ENCODE assay signal across 32 mouse cellular contexts in the genomic region with DNA sequence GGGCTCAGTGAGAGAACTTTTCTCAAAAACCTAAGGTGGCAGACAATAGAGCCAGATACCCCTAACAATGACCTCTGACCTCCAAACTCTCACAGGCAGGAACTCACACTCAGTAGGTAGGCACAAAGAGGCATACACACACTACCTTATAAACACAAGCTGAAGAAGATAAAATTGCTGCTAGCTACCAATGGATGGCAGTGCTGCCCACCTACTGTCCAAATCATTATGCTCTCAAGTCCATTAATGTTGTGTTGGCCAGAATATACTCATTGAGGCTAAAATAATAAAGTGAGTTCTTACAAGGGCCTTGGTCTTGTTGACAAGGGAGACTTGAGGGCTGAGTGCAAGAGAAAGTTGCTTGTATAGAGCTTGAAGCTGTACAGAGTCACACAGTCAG. TPM values are rescaled to one million over a fixed set of nuclear protein-coding genes. Genes with fewer than 3 reads are reported as not detected.
A peak's percentile ranks its signal among the peaks of the same experiment; 100 is the strongest.
DNase-seq lines count a peak whose midpoint lies in the region; ATAC-seq and TF ChIP-seq lines count a peak whose summit lies in the region.
"Had no signal": no experiment of that assay in that cellular context is flagged by ENCODE, and none has a peak within 500 bp of the region (broad histone marks: within the 10 kb centered on the region; RNA-seq: fewer than 3 reads in every experiment).

No protein-coding gene starts in this region.

- H3K27ac ChIP-seq in forebrain, postnatal 0 days (ENCODE audit: low read depth, low read length) = no peak overlapping the region
- no peak overlapping the region for H3K27ac ChIP-seq in forebrain, embryonic 13.5 days
- no peak overlapping the region for H3K27ac ChIP-seq in intestine, postnatal 0 days (ENCODE audit: low read depth, low read length)
- H3K27ac ChIP-seq in intestine, embryonic 15.5 days = no peak overlapping the region
- no peak overlapping the region for H3K27ac ChIP-seq in stomach, postnatal 0 days (replicated peaks)
- H3K27ac ChIP-seq: forebrain, embryonic 10.5 days; hindbrain, embryonic 12.5 days; kidney, embryonic 15.5 days; midbrain, embryonic 15.5 days had no signal

- TF ChIP-seq EP300 in stomach, postnatal 0 days (optimal IDR thresholded peaks at IDR 0.05) = no peak

- TF ChIP-seq POLR2A in lung, adult 2 months (IDR thresholded peaks at IDR 0.05; ENCODE audit: borderline replicate concordance, extremely low read depth, low read depth, low read length) = no peak

- no peak overlapping the region for H3K9ac ChIP-seq in forebrain, postnatal 0 days
- no peak overlapping the region for H3K9ac ChIP-seq in forebrain, embryonic 13.5 days
- H3K9ac ChIP-seq in intestine, postnatal 0 days (ENCODE audit: low read depth, low read length) = no peak overlapping the region
- no peak overlapping the region for H3K9ac ChIP-seq in intestine, embryonic 15.5 days
- no peak overlapping the region for H3K9ac ChIP-seq in stomach, postnatal 0 days (ENCODE audit: low read length)
- H3K9ac ChIP-seq: hindbrain, embryonic 12.5 days; kidney, embryonic 15.5 days; lung, embryonic 14.5 days; midbrain, embryonic 15.5 days had no signal

- H3K27me3 ChIP-seq in forebrain, postnatal 0 days (ENCODE audit: insufficient read depth, low read length) = no peaks in the 10 kb centered on the region
- no peaks in the 10 kb centered on the region for H3K27me3 ChIP-seq in forebrain, embryonic 13.5 days
- H3K27me3 ChIP-seq in intestine, postnatal 0 days (replicated peaks; ENCODE audit: control insufficient read depth, insufficient read depth, low read length) = no peaks in the 10 kb centered on the region
- no peaks in the 10 kb centered on the region for H3K27me3 ChIP-seq in intestine, embryonic 15.5 days (replicated peaks)
- H3K27me3 ChIP-seq in stomach, postnatal 0 days (ENCODE audit: control insufficient read depth, insufficient read depth, low read length) = no peaks in the 10 kb centered on the region
- H3K27me3 ChIP-seq: hindbrain, embryonic 12.5 days; kidney, embryonic 15.5 days; midbrain, embryonic 15.5 days had no signal

- DNase-seq in forebrain, postnatal 0 days = no peak
- no peak for DNase-seq in lung, adult 2 months
- DNase-seq in lung, adult 18-20 months = no peak
- DNase-seq in stomach, postnatal 0 days (ENCODE audit: low spot score) = no peak
- DNase-seq: adrenal gland, adult 2 months; cerebellum, adult 11 months; cerebellum, postnatal 10 days; gastrocnemius, postnatal 36 days; heart, postnatal 10 days; lung, embryonic 14.5 days; lung, postnatal 4 days; thymus, adult 18-20 months; thymus, postnatal 36 days had no signal

- H3K4me2 ChIP-seq in forebrain, postnatal 0 days (ENCODE audit: low read depth) = no peak overlapping the region
- H3K4me2 ChIP-seq in forebrain, embryonic 13.5 days = no peak overlapping the region
- H3K4me2 ChIP-seq in intestine, postnatal 0 days (replicated peaks; ENCODE audit: low read depth) = no peak overlapping the region
- no peak overlapping the region for H3K4me2 ChIP-seq in intestine, embryonic 15.5 days (replicated peaks)
- no peak overlapping the region for H3K4me2 ChIP-seq in stomach, postnatal 0 days (replicated peaks; ENCODE audit: low read depth)
- H3K4me2 ChIP-seq: heart, embryonic 11.5 days; hindbrain, embryonic 12.5 days; kidney, embryonic 15.5 days; liver, embryonic 11.5 days; lung, embryonic 14.5 days; midbrain, embryonic 15.5 days had no signal

- H3K9me3 ChIP-seq in forebrain, postnatal 0 days (ENCODE audit: low read length) = no peaks in the 10 kb centered on the region
- no peaks in the 10 kb centered on the region for H3K9me3 ChIP-seq in forebrain, embryonic 13.5 days (replicated peaks)
- H3K9me3 ChIP-seq in intestine, postnatal 0 days (ENCODE audit: control insufficient read depth) = no peaks in the 10 kb centered on the region
- H3K9me3 ChIP-seq in intestine, embryonic 15.5 days = no peaks in the 10 kb centered on the region
- H3K9me3 ChIP-seq in stomach, postnatal 0 days (ENCODE audit: control insufficient read depth, low read length) = no peaks in the 10 kb centered on the region
- H3K9me3 ChIP-seq: forebrain, embryonic 10.5 days; hindbrain, embryonic 12.5 days; kidney, embryonic 15.5 days; midbrain, embryonic 15.5 days had no signal

- TF ChIP-seq CTCF in forebrain, postnatal 0 days (IDR thresholded peaks at IDR 0.05; ENCODE audit: low read depth) = 0 out of 2 replicates have a peak, but pooled peaks have one; percentile 28
- TF ChIP-seq CTCF in intestine, postnatal 0 days (IDR thresholded peaks at IDR 0.05; ENCODE audit: low read depth) = peak; percentile 55
- 0 out of 2 replicates have a peak, but pooled peaks have one; percentile 9 for TF ChIP-seq CTCF in lung, adult 2 months (IDR thresholded peaks at IDR 0.05; ENCODE audit: insufficient read depth, low read length)
- TF ChIP-seq CTCF in stomach, postnatal 0 days (IDR thresholded peaks at IDR 0.05; ENCODE audit: low read depth) = peak; percentile 48

- no peak overlapping the region for H3K4me3 ChIP-seq in forebrain, postnatal 0 days (ENCODE audit: low read depth, low read length)
- no peak overlapping the region for H3K4me3 ChIP-seq in forebrain, embryonic 13.5 days
- H3K4me3 ChIP-seq in intestine, postnatal 0 days (ENCODE audit: low read depth, low read length) = no peak overlapping the region
- no peak overlapping the region for H3K4me3 ChIP-seq in intestine, embryonic 15.5 days (replicated peaks)
- no peak overlapping the region for H3K4me3 ChIP-seq in lung, adult 2 months (replicated peaks; ENCODE audit: extremely low read depth, low read depth, low read length)
- no peak overlapping the region for H3K4me3 ChIP-seq in stomach, postnatal 0 days (ENCODE audit: low read depth, low read length)
- H3K4me3 ChIP-seq: forebrain, embryonic 10.5 days; hindbrain, embryonic 12.5 days; kidney, embryonic 15.5 days; midbrain, embryonic 15.5 days; myocyte had no signal

- no peak for ATAC-seq in forebrain, postnatal 0 days
- no peak for ATAC-seq in forebrain, embryonic 13.5 days
- no peak for ATAC-seq in intestine, postnatal 0 days
- no peak for ATAC-seq in intestine, embryonic 15.5 days
- no peak for ATAC-seq in stomach, postnatal 0 days (ENCODE audit: low FRiP score, low TSS enrichment)
- ATAC-seq: midbrain, embryonic 15.5 days had no signal

- no peaks in the 10 kb centered on the region for H3K4me1 ChIP-seq in forebrain, postnatal 0 days (ENCODE audit: insufficient read depth)
- no peaks in the 10 kb centered on the region for H3K4me1 ChIP-seq in forebrain, embryonic 13.5 days
- H3K4me1 ChIP-seq in intestine, postnatal 0 days (replicated peaks; ENCODE audit: control insufficient read depth, insufficient read depth, low read length) = no peaks in the 10 kb centered on the region
- H3K4me1 ChIP-seq in intestine, embryonic 15.5 days (replicated peaks) = no peaks in the 10 kb centered on the region
- H3K4me1 ChIP-seq in lung, adult 2 months (ENCODE audit: control insufficient read depth, insufficient read depth, low read length) = peaks cover 3% of the 10 kb centered on the region; the same call in 1 of the 2 replicates
- H3K4me1 ChIP-seq in stomach, postnatal 0 days (replicated peaks; ENCODE audit: control insufficient read depth, insufficient read depth) = no peaks in the 10 kb centered on the region
- H3K4me1 ChIP-seq: forebrain, embryonic 10.5 days; hindbrain, embryonic 12.5 days; kidney, embryonic 15.5 days; midbrain, embryonic 15.5 days had no signal

- no peaks in the 10 kb centered on the region for H3K36me3 ChIP-seq in forebrain, postnatal 0 days (ENCODE audit: insufficient read depth)
- H3K36me3 ChIP-seq in forebrain, embryonic 13.5 days (ENCODE audit: poor library complexity, severe bottlenecking) = no peaks in the 10 kb centered on the region
- no peaks in the 10 kb centered on the region for H3K36me3 ChIP-seq in intestine, postnatal 0 days (ENCODE audit: control insufficient read depth, insufficient read depth)
- no peaks in the 10 kb centered on the region for H3K36me3 ChIP-seq in intestine, embryonic 15.5 days
- H3K36me3 ChIP-seq in stomach, postnatal 0 days (ENCODE audit: control insufficient read depth, insufficient read depth, low read length) = no peaks in the 10 kb centered on the region
- H3K36me3 ChIP-seq: forebrain, embryonic 10.5 days; hindbrain, embryonic 12.5 days; kidney, embryonic 15.5 days; midbrain, embryonic 15.5 days had no signal

RNA-seq across cellular contexts. Expression of gene 1700025B11Rik, which starts 1.5 kb away (rescaled TPM):
- total RNA-seq in forebrain, postnatal 0 days (2014; rRNA removed) = not detected in 2 replicates
- polyA plus RNA-seq in forebrain, postnatal 0 days (2015; fragmentation: Nextera tagmentation; extraction: Ambion mirVana) = not detected in 2 replicates
- not detected in 2 replicates for polyA plus RNA-seq in forebrain, embryonic 13.5 days (2015; fragmentation: Nextera tagmentation; extraction: Ambion mirVana)
- not detected in 2 replicates for polyA plus RNA-seq in intestine, postnatal 0 days (2015; fragmentation: Nextera tagmentation; extraction: Ambion mirVana)
- polyA plus RNA-seq in intestine, embryonic 15.5 days (2015; fragmentation: Nextera tagmentation; extraction: Ambion mirVana) = not detected in 2 replicates
- polyA plus RNA-seq in lung, adult 2 months (2012; rRNA removed) = not detected in 2 replicates
- not detected in 2 replicates for polyA plus RNA-seq in stomach, postnatal 0 days (2015; fragmentation: Nextera tagmentation; extraction: Ambion mirVana)
- total RNA-seq: adrenal gland, adult 2 months; adrenal gland, postnatal 4 days; gastrocnemius, postnatal 36 days; heart, postnatal 10 days; layer of hippocampus, postnatal 14 days; megakaryocyte-erythroid progenitor cell, adult 5-6 weeks had no signal
- polyA plus RNA-seq: adrenal gland, adult 2 months; embryonic facial prominence, embryonic 11.5 days; forebrain, embryonic 10.5 days; heart, embryonic 11.5 days; hindbrain, embryonic 12.5 days; intestine, embryonic 14.5 days; kidney, embryonic 15.5 days; large intestine, adult 2 months; limb, embryonic 11.5 days; liver, embryonic 11.5 days; lung, embryonic 14.5 days; midbrain, embryonic 15.5 days; myocyte; neural tube, embryonic 14.5 days; spleen, adult 2 months had no signal

RNA-seq across cellular contexts. Expression of gene Apol7c, which starts 30.1 kb away (rescaled TPM):
- not detected in 2 replicates for total RNA-seq in forebrain, postnatal 0 days (2014; rRNA removed)
- polyA plus RNA-seq in forebrain, postnatal 0 days (2015; fragmentation: Nextera tagmentation; extraction: Ambion mirVana) = not detected in 2 replicates
- not detected in 2 replicates for polyA plus RNA-seq in forebrain, embryonic 13.5 days (2015; fragmentation: Nextera tagmentation; extraction: Ambion mirVana)
- 18.8 and 23.9 TPM in 2 replicates for polyA plus RNA-seq in intestine, postnatal 0 days (2015; fragmentation: Nextera tagmentation; extraction: Ambion mirVana)
- 3.1 and 3.5 TPM in 2 replicates for polyA plus RNA-seq in intestine, embryonic 15.5 days (2015; fragmentation: Nextera tagmentation; extraction: Ambion mirVana)
- polyA plus RNA-seq in lung, adult 2 months (2012; rRNA removed) = 1.0 and 1.1 TPM in 2 replicates
- 0.28 and 0.34 TPM in 2 replicates for polyA plus RNA-seq in stomach, postnatal 0 days (2015; fragmentation: Nextera tagmentation; extraction: Ambion mirVana)
- total RNA-seq: adrenal gland, postnatal 4 days; gastrocnemius, postnatal 36 days; heart, postnatal 10 days; layer of hippocampus, postnatal 14 days; megakaryocyte-erythroid progenitor cell, adult 5-6 weeks had no signal
- polyA plus RNA-seq: adrenal gland, adult 2 months; embryonic facial prominence, embryonic 11.5 days; forebrain, embryonic 10.5 days; heart, embryonic 11.5 days; hindbrain, embryonic 12.5 days; kidney, embryonic 15.5 days; limb, embryonic 11.5 days; lung, embryonic 14.5 days; midbrain, embryonic 15.5 days; myocyte; neural tube, embryonic 14.5 days had no signal

RNA-seq across cellular contexts. Expression of gene Apol10b, which starts 32.7 kb away (rescaled TPM):
- 0.05 TPM in 1 of 2 replicates, not detected in the other for total RNA-seq in forebrain, postnatal 0 days (2014; rRNA removed)
- polyA plus RNA-seq in forebrain, postnatal 0 days (2015; fragmentation: Nextera tagmentation; extraction: Ambion mirVana) = not detected in 2 replicates
- 0.09 TPM in 1 of 2 replicates, not detected in the other for polyA plus RNA-seq in forebrain, embryonic 13.5 days (2015; fragmentation: Nextera tagmentation; extraction: Ambion mirVana)
- polyA plus RNA-seq in intestine, postnatal 0 days (2015; fragmentation: Nextera tagmentation; extraction: Ambion mirVana) = 0.61 and 0.69 TPM in 2 replicates
- 0.38 and 0.54 TPM in 2 replicates for polyA plus RNA-seq in intestine, embryonic 15.5 days (2015; fragmentation: Nextera tagmentation; extraction: Ambion mirVana)
- 0.52 and 0.72 TPM in 2 replicates for polyA plus RNA-seq in lung, adult 2 months (2012; rRNA removed)
- 0.38 and 0.50 TPM in 2 replicates for polyA plus RNA-seq in stomach, postnatal 0 days (2015; fragmentation: Nextera tagmentation; extraction: Ambion mirVana)
- total RNA-seq: layer of hippocampus, postnatal 14 days; megakaryocyte-erythroid progenitor cell, adult 5-6 weeks had no signal
- polyA plus RNA-seq: adrenal gland, adult 2 months; embryonic facial prominence, embryonic 11.5 days; forebrain, embryonic 10.5 days; heart, embryonic 11.5 days; liver, embryonic 11.5 days; lung, embryonic 14.5 days; neural tube, embryonic 14.5 days had no signal

RNA-seq across cellular contexts. Expression of gene Gm36245, which starts 35.8 kb away (rescaled TPM):
- total RNA-seq in forebrain, postnatal 0 days (2014; rRNA removed) = not detected in 2 replicates
- polyA plus RNA-seq in forebrain, postnatal 0 days (2015; fragmentation: Nextera tagmentation; extraction: Ambion mirVana) = not detected in 2 replicates
- polyA plus RNA-seq in forebrain, embryonic 13.5 days (2015; fragmentation: Nextera tagmentation; extraction: Ambion mirVana) = not detected in 2 replicates
- polyA plus RNA-seq in intestine, postnatal 0 days (2015; fragmentation: Nextera tagmentation; extraction: Ambion mirVana) = not detected in 2 replicates
- polyA plus RNA-seq in intestine, embryonic 15.5 days (2015; fragmentation: Nextera tagmentation; extraction: Ambion mirVana) = not detected in 2 replicates
- not detected in 2 replicates for polyA plus RNA-seq in lung, adult 2 months (2012; rRNA removed)
- polyA plus RNA-seq in stomach, postnatal 0 days (2015; fragmentation: Nextera tagmentation; extraction: Ambion mirVana) = not detected in 2 replicates
- total RNA-seq: adrenal gland, adult 2 months; adrenal gland, postnatal 4 days; gastrocnemius, postnatal 36 days; heart, postnatal 10 days; layer of hippocampus, postnatal 14 days; megakaryocyte-erythroid progenitor cell, adult 5-6 weeks had no signal
- polyA plus RNA-seq: adrenal gland, adult 2 months; embryonic facial prominence, embryonic 11.5 days; forebrain, embryonic 10.5 days; heart, embryonic 11.5 days; hindbrain, embryonic 12.5 days; intestine, embryonic 14.5 days; kidney, embryonic 15.5 days; large intestine, adult 2 months; limb, embryonic 11.5 days; liver, embryonic 11.5 days; lung, embryonic 14.5 days; midbrain, embryonic 15.5 days; myocyte; neural tube, embryonic 14.5 days; spleen, adult 2 months had no signal

RNA-seq across cellular contexts. Expression of gene Apol11a, which starts 55.1 kb away (rescaled TPM):
- not detected in 2 replicates for total RNA-seq in forebrain, postnatal 0 days (2014; rRNA removed)
- not detected in 2 replicates for polyA plus RNA-seq in forebrain, postnatal 0 days (2015; fragmentation: Nextera tagmentation; extraction: Ambion mirVana)
- polyA plus RNA-seq in forebrain, embryonic 13.5 days (2015; fragmentation: Nextera tagmentation; extraction: Ambion mirVana) = not detected in 2 replicates
- polyA plus RNA-seq in intestine, postnatal 0 days (2015; fragmentation: Nextera tagmentation; extraction: Ambion mirVana) = not detected in 2 replicates
- not detected in 2 replicates for polyA plus RNA-seq in intestine, embryonic 15.5 days (2015; fragmentation: Nextera tagmentation; extraction: Ambion mirVana)
- polyA plus RNA-seq in lung, adult 2 months (2012; rRNA removed) = not detected in 2 replicates
- polyA plus RNA-seq in stomach, postnatal 0 days (2015; fragmentation: Nextera tagmentation; extraction: Ambion mirVana) = not detected in 2 replicates
- total RNA-seq: adrenal gland, adult 2 months; adrenal gland, postnatal 4 days; gastrocnemius, postnatal 36 days; heart, postnatal 10 days; layer of hippocampus, postnatal 14 days; megakaryocyte-erythroid progenitor cell, adult 5-6 weeks had no signal
- polyA plus RNA-seq: adrenal gland, adult 2 months; embryonic facial prominence, embryonic 11.5 days; forebrain, embryonic 10.5 days; heart, embryonic 11.5 days; hindbrain, embryonic 12.5 days; intestine, embryonic 14.5 days; kidney, embryonic 15.5 days; limb, embryonic 11.5 days; liver, embryonic 11.5 days; lung, embryonic 14.5 days; midbrain, embryonic 15.5 days; neural tube, embryonic 14.5 days had no signal
